Mouse (Mus musculus): ENCODE data around the gene B4galnt3. TPM values are rescaled to one million over a fixed set of nuclear protein-coding genes. Genes with fewer than 3 reads are reported as not detected.
A peak's percentile ranks its signal among the peaks of the same experiment; 100 is the strongest.

The B4galnt3 gene
- total and polyA plus RNA-seq, 3 experiments = not detected

- ATAC-seq (ENCODE audit: extremely low read depth, insufficient number of reproducible peaks, low FRiP score, poor library complexity, severe bottlenecking) = no peak
- TF ChIP-seq TAL1 (conservative IDR thresholded peaks at IDR 0.05; ENCODE audit: low read depth, low read length) (no peak), GATA2 (IDR thresholded peaks at IDR 0.05; ENCODE audit: borderline replicate concordance, low read depth, low read length) (no peak), GATA1 (IDR thresholded peaks at IDR 0.05; ENCODE audit: borderline replicate concordance, low read length) (no peak), CTCF (IDR thresholded peaks at IDR 0.05; ENCODE audit: low read depth, low read length) (no peak), POLR2AphosphoS5 (IDR thresholded peaks at IDR 0.05; ENCODE audit: insufficient replicate concordance, low read depth, low read length) (no peak)
- Histone ChIP-seq H3K9me3 (replicated peaks) (no peaks in the 10 kb centered on the region), H3K27me3 (ENCODE audit: insufficient read depth, low read length) (peaks cover 35% of the 10 kb centered on the region), H3K4me3 (ENCODE audit: low read depth, low read length) (no peak overlapping the region), H3K36me3 (replicated peaks) (no peaks in the 10 kb centered on the region), H3K4me1 (ENCODE audit: insufficient read depth, low read depth, low read length) (peaks cover 8% of the 10 kb centered on the region; the same call in 1 of the 2 replicates)
- DNase-seq (ENCODE audit: low spot score) = no peak
Measured at GRCm38 (mm10) chr6:120167574-120167973, 126.8 kb downstream of the B4galnt3 start.

GRCm38 (mm10) chr6:120164765-120165164 is 129.6 kb downstream of the B4galnt3 start:
- Histone ChIP-seq H3K27me3 (ENCODE audit: insufficient read depth, low read length) (peaks cover 31% of the 10 kb centered on the region), H3K4me3 (ENCODE audit: low read depth, low read length) (no peak overlapping the region), H3K9me3 (replicated peaks) (no peaks in the 10 kb centered on the region), H3K4me1 (ENCODE audit: insufficient read depth, low read depth, low read length) (peaks cover 3% of the 10 kb centered on the region; the same call in 1 of the 2 replicates), H3K36me3 (replicated peaks) (no peaks in the 10 kb centered on the region)
- ATAC-seq (ENCODE audit: extremely low read depth, insufficient number of reproducible peaks, low FRiP score, poor library complexity, severe bottlenecking) = no peak
- TF ChIP-seq POLR2AphosphoS5 (IDR thresholded peaks at IDR 0.05; ENCODE audit: insufficient replicate concordance, low read depth, low read length) (no peak), GATA2 (IDR thresholded peaks at IDR 0.05; ENCODE audit: borderline replicate concordance, low read depth, low read length) (no peak), CTCF (IDR thresholded peaks at IDR 0.05; ENCODE audit: low read depth, low read length) (no peak), TAL1 (conservative IDR thresholded peaks at IDR 0.05; ENCODE audit: low read depth, low read length) (no peak), GATA1 (IDR thresholded peaks at IDR 0.05; ENCODE audit: borderline replicate concordance, low read length) (no peak)
- DNase-seq (ENCODE audit: low spot score) = no peak

DNA sequence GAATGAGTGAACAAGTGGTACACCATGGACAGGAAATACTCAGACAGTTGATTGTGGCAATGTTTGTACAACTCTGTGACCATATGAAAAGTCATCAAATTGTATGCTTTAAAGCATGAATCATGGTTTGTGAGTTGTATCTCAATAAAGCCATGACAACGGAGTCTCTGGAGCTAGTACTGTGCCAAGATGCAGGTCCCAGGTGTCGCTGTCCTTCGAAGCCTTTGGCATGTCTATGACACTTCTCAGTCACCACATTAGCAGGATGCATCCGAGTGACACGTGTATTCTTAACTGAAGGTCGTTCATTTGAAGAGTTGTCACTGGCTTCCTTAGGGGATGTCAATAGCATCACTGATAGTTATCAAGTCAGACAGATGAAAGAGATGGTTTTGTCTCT is 131.4 kb downstream of the B4galnt3 start:
- Histone ChIP-seq H3K9me3 (replicated peaks) (no peaks in the 10 kb centered on the region), H3K4me3 (ENCODE audit: low read depth, low read length) (no peak overlapping the region), H3K27me3 (ENCODE audit: insufficient read depth, low read length) (peaks cover 37% of the 10 kb centered on the region), H3K36me3 (replicated peaks) (no peaks in the 10 kb centered on the region), H3K4me1 (ENCODE audit: insufficient read depth, low read depth, low read length) (peaks cover 7% of the 10 kb centered on the region; the same call in 1 of the 2 replicates)
- TF ChIP-seq TAL1 (conservative IDR thresholded peaks at IDR 0.05; ENCODE audit: low read depth, low read length) = no peak
- TF ChIP-seq GATA1 (IDR thresholded peaks at IDR 0.05; ENCODE audit: borderline replicate concordance, low read length) = no peak
- no peak for TF ChIP-seq CTCF (IDR thresholded peaks at IDR 0.05; ENCODE audit: low read depth, low read length)
- no peak for TF ChIP-seq GATA2 (IDR thresholded peaks at IDR 0.05; ENCODE audit: borderline replicate concordance, low read depth, low read length)
- no peak for TF ChIP-seq POLR2AphosphoS5 (IDR thresholded peaks at IDR 0.05; ENCODE audit: insufficient replicate concordance, low read depth, low read length)
- no peak for DNase-seq (ENCODE audit: low spot score)
- no peak for ATAC-seq (ENCODE audit: extremely low read depth, insufficient number of reproducible peaks, low FRiP score, poor library complexity, severe bottlenecking)

GRCm38 (mm10) chr6:120159133-120159901 is 135.0 kb downstream of the B4galnt3 start:
- peaks cover 12% of the 10 kb centered on the region for H3K4me1 ChIP-seq (ENCODE audit: insufficient read depth, low read depth, low read length)
- no peak for TF ChIP-seq POLR2AphosphoS5 (IDR thresholded peaks at IDR 0.05; ENCODE audit: insufficient replicate concordance, low read depth, low read length)
- TF ChIP-seq TAL1 (conservative IDR thresholded peaks at IDR 0.05; ENCODE audit: low read depth, low read length) = no peak
- TF ChIP-seq CTCF (IDR thresholded peaks at IDR 0.05; ENCODE audit: low read depth, low read length) = no peak
- TF ChIP-seq GATA1 (IDR thresholded peaks at IDR 0.05; ENCODE audit: borderline replicate concordance, low read length) = no peak
- TF ChIP-seq GATA2 (IDR thresholded peaks at IDR 0.05; ENCODE audit: borderline replicate concordance, low read depth, low read length) = no peak
- H3K27me3 ChIP-seq (ENCODE audit: insufficient read depth, low read length) = peaks cover 34% of the 10 kb centered on the region
- ATAC-seq (ENCODE audit: extremely low read depth, insufficient number of reproducible peaks, low FRiP score, poor library complexity, severe bottlenecking) = no peak
- no peaks in the 10 kb centered on the region for H3K9me3 ChIP-seq (replicated peaks)
- DNase-seq (ENCODE audit: low spot score) = no peak
- no peaks in the 10 kb centered on the region for H3K36me3 ChIP-seq (replicated peaks)
- no peak overlapping the region for H3K4me3 ChIP-seq (ENCODE audit: low read depth, low read length)

DNA sequence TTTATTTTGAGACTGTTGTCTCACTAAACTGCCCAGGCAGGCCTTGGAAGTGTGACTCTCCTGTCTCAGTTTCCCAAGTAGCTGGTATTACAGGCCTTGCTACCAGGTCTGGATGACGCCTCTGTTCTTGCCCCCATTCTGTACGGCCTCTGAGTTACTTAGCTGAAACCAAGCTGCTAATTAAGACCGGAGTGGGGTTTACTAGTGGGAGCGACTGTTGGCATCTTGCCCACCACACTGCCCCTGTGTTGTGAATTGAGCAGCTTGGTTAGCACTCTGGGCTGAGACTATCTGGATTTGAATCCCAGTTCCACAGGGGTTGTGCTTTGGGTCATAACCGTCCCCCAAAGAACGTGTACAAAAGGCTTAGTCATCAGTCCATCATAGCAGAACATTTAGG is 136.9 kb downstream of the B4galnt3 start:
- Histone ChIP-seq H3K9me3 (replicated peaks) (no peaks in the 10 kb centered on the region), H3K27me3 (ENCODE audit: insufficient read depth, low read length) (peaks cover 34% of the 10 kb centered on the region), H3K36me3 (replicated peaks) (no peaks in the 10 kb centered on the region), H3K4me1 (ENCODE audit: insufficient read depth, low read depth, low read length) (peaks cover 12% of the 10 kb centered on the region), H3K4me3 (ENCODE audit: low read depth, low read length) (no peak overlapping the region)
- ATAC-seq (ENCODE audit: extremely low read depth, insufficient number of reproducible peaks, low FRiP score, poor library complexity, severe bottlenecking) (no peak), DNase-seq (ENCODE audit: low spot score) (no peak)
- TF ChIP-seq GATA2 (IDR thresholded peaks at IDR 0.05; ENCODE audit: borderline replicate concordance, low read depth, low read length) (no peak), TAL1 (conservative IDR thresholded peaks at IDR 0.05; ENCODE audit: low read depth, low read length) (no peak), GATA1 (IDR thresholded peaks at IDR 0.05; ENCODE audit: borderline replicate concordance, low read length) (no peak), POLR2AphosphoS5 (IDR thresholded peaks at IDR 0.05; ENCODE audit: insufficient replicate concordance, low read depth, low read length) (no peak), CTCF (IDR thresholded peaks at IDR 0.05; ENCODE audit: low read depth, low read length) (no peak)

DNA sequence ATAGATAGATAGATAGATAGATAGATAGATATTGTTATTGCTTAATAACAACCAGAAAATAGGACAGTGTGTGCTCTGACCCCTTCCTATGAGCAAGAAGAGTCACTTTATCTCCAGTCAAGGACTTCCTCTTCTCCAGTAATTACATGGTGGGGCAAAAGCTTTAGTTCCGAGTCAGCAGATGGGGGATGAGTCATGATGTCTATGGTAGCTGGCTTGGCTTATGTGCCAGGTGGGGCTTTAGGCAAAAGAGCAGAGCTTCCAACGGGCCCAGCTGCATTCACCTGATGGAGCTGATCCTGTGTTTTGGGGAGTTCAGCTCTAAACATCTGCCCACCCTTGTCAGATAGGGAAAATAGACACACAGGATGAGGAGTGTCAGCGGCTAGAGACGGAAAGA is 138.8 kb downstream of the B4galnt3 start:
- Histone ChIP-seq H3K4me3 (ENCODE audit: low read depth, low read length) (no peak overlapping the region), H3K36me3 (replicated peaks) (no peaks in the 10 kb centered on the region), H3K4me1 (ENCODE audit: insufficient read depth, low read depth, low read length) (peaks cover 16% of the 10 kb centered on the region), H3K9me3 (replicated peaks) (no peaks in the 10 kb centered on the region), H3K27me3 (ENCODE audit: insufficient read depth, low read length) (peaks cover 22% of the 10 kb centered on the region)
- DNase-seq (ENCODE audit: low spot score) (no peak), ATAC-seq (ENCODE audit: extremely low read depth, insufficient number of reproducible peaks, low FRiP score, poor library complexity, severe bottlenecking) (peak; percentile 56)
- no peak for TF ChIP-seq GATA2 (IDR thresholded peaks at IDR 0.05; ENCODE audit: borderline replicate concordance, low read depth, low read length)
- no peak for TF ChIP-seq GATA1 (IDR thresholded peaks at IDR 0.05; ENCODE audit: borderline replicate concordance, low read length)
- no peak for TF ChIP-seq POLR2AphosphoS5 (IDR thresholded peaks at IDR 0.05; ENCODE audit: insufficient replicate concordance, low read depth, low read length)
- TF ChIP-seq CTCF (IDR thresholded peaks at IDR 0.05; ENCODE audit: low read depth, low read length) = no peak
